Mouse (Mus musculus): ENCODE data around the gene Ube3b. TPM values are rescaled to one million over a fixed set of nuclear protein-coding genes. Genes with fewer than 3 reads are reported as not detected.
A peak's percentile ranks its signal among the peaks of the same experiment; 100 is the strongest.

Ube3b gene
- 10 to 100 TPM; 83.4 to 89.8 TPM for total RNA-seq (2021)

DNA sequence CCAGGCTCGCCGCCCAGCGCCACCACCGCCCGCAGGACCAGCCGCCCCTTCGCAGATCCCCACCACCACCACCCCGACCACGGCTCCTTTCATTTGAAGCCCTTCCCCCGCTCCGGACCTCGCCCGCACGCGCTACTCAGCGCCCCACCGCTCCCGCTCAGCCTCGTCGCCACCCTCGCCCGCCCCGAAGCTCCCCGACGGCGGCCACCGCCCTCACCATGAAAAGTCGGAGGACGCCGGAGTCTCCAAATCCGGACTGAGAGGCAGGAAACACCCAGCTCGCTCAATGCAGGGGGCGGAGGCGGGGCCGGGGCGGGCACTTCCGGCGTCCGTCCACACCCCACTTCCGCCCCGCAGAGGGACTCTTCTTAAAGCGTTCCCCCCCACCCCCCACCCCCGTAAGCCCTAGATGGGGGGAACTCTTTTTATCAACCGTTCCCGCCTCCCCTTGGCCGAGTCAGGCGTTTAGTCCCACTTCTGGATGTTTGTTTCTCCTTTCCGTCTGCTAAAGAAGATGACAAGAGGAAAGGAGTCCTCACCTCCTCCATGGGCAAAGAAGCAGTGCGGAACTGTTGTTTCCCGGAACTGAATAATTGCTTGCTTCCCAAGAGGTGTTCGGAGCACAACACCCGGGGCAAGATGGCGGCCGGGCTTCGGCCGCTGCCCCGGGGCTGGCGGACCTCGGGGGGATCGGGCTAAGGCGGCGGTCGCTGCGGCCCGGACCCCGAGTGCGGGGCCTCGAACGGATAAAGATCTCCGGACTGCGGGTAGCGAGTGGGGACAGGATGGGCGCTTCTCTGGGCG is at the start of gene Ube3b, which contains the start of gene Kctd10:
TSS of gene Ube3b (plus strand) at position 399 of the 804 bp plus-strand sequence.
TSS of gene Kctd10 (minus strand) at position 300 of the 804 bp plus-strand sequence.
- peak; percentile 67 to 80 for DNase-seq (ENCODE audit: extremely low spot score in 1 of 2, low spot score in 1 of 2)

DNA sequence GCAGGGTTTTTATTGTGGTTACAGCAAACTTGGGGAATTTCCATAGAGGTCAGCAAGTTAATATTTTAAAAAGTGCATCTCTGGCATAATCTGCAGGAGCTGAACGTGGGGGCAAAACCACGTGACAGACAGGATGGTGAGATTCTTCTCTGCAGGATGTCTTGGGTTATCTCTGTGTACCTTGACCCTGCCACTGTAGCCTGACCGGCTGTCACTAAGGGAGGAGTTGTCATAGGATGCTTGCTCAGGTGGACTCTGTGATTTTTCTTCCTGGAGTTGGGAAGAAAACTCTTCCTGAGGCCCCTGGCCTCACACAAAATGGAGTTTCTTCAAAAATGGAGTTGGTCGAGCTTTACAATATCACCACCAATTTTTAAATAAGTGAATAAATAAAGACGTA is 37.4 kb upstream of the Ube3b start:
- DNase-seq (ENCODE audit: extremely low spot score in 1 of 2, low spot score in 1 of 2), result no peak

DNA sequence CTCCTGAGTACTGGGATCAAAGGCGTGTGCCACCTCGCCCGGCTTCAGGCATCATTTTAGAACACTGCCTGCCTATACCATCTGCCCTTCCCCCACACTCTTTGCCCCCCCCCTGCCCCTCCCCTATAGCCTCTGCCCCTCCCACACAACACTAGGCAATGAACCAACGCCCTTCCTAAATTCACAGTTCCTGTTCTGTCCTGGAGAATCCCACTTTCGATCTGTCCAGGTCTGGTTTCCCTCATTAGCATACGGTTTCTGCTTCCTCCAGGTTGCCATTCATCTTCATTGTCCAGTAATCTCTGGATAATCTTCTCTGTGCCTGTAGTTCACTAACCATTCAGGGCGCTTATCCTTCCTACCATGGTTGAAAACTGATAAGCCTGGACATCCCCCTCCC is 36.8 kb upstream of the Ube3b start:
- DNase-seq (ENCODE audit: extremely low spot score in 1 of 2, low spot score in 1 of 2), result no peak

DNA sequence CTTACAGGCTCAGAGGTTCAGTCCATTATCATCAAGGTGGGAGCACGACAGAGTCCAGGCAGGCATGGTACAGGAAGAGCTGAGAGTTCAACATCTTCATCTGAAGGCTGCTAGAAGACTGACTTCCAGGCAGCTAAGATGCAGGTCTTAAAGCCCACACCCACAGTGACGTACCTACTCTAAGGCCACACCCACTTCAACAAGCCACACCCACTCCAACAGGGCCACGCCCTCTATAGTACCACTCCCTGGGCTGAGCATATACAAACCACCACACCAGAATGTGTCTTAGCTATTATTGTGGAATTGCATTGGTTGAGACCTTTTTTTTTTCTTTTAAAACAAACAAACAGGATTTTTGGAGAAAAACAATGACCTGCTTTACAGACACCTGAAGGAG is 34.9 kb upstream of the Ube3b start:
- DNase-seq (ENCODE audit: extremely low spot score in 1 of 2, low spot score in 1 of 2), result no peak

DNA sequence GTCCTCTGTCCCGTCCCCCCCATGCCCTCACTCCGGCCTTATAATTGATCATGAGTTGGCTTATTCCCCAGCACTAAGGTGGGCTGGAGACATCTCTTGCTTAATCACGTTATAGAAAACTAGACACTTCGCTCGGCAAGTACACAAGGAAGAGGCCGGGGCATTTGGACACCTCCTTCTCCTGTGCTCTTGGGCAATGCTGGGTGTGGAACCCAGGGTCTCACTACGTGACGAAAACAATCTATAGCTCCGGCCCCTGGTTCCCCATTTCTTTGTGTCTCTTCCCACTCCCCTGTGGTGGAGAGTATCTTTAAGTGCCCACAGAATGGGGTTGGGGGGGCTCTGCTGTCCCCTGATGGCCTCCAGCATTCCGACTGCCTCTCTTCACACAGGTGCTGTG is 33.4 kb upstream of the Ube3b start:
- no peak for DNase-seq (ENCODE audit: extremely low spot score in 1 of 2, low spot score in 1 of 2)

DNA sequence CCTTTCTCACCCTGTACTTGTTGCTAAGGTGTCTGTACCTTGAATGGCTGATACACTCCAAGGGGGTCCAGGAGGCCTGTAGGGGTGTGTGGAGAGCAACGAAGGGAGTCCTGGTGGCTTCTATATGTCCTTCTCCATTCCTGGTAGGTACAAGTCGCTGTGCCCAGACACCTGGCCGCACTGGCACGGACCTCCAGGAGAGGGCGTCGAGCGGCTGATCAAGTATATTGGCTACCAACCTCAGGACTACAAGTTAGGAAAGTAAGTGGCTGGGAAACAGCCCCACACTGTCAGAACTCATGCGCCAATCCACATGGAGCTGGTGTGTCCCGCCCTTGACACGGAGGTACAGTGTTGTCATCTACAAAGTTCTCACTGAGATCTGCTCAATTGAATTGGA is 28.9 kb upstream of the Ube3b start:
- DNase-seq (ENCODE audit: extremely low spot score in 1 of 2, low spot score in 1 of 2), result no peak

DNA sequence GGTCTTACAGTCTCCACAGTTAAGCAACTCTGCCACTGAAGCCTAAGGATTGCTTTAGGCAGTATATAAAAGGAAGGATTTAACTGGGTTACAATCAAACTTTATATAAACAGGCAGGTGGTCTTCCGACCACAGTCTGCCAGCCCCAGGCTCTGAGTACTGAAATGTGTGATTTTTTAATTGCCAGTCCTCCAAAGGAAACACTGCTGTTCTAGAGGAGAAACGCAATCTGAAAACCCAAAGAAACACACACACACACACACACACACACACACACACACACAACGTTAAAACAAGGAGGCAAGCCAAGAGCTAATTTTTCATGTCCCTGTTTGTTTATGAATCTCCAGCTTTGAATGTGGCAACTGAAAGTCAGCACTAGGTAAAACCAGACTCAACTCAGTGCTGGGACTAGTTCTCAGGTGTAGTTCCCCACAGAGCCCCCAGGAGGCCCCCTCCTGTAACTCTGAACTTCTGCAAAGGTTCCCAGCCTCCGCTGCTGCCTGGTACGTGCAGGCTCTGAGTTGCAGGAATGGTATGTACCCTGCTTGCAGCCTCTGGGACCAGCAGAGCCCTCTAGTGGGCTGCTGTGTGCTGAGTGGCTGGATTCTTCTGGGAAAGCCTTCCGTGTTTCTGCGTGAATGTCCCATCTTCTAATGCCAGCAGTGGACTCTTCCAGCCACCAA is 24.0 kb upstream of the Ube3b start:
- peak; percentile 35 to 54 for DNase-seq (ENCODE audit: extremely low spot score in 1 of 2, low spot score in 1 of 2)

DNA sequence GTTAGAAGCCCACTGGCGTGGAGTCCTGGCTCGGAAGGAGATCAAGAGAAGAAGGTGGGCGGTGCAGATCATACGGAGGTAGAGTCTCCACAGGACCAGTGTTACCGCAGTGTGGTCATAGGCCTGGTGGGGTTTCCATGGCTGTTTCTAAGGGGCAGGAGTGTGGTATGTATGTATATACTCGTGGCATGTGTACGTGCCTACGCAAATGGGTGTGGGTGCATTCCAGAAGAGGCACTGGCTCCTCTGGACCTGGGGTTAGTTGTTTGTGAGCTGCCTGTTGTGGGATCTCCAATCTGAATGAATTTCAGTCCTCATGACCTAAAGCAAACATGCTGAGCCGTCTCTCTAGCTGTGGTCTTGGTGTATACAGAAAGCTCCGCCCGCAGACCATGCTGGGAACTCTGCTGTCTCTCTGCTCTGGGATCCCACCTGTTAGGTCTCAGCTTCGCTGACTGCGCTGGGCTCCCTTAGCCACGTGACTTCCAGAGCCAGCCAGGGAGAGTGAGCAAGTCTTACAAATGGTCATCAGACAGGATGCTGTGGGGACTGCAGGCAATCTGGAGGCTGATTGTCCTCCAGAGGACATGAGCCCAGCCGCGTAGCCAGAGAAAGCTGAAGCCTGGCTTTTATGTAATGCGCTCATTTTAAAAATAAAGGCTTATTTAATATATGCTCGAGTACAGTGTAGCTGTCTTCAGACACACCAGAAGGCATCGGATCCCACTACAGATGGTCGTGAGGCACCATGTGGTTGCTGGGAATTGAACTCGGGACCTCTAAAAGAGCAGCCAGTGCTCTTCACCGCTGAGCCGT is 23.3 kb upstream of the Ube3b start:
- DNase-seq (ENCODE audit: extremely low spot score in 1 of 2, low spot score in 1 of 2), result peak; percentile 29 to 42

DNA sequence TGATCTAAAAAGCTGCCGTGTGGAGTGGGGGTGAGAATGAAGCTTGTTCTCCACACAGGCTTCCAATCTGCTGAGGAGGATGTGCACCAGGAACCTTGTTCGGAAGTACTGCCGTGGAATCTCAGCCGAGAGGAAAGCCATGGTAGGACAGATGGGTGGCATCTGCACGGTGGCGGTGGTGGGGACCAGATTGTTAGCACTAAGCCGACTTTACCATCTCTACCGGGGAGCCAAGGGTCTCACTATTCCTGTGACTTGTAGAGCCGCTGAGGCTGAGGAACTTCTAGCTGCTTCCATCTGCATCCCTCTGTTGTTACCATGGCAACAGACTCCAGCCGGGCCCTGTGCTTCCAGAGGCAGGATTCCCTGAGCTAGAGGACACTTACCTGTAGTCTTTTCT is 21.6 kb upstream of the Ube3b start:
- peak; percentile 46 to 50 for DNase-seq (ENCODE audit: extremely low spot score in 1 of 2, low spot score in 1 of 2)

DNA sequence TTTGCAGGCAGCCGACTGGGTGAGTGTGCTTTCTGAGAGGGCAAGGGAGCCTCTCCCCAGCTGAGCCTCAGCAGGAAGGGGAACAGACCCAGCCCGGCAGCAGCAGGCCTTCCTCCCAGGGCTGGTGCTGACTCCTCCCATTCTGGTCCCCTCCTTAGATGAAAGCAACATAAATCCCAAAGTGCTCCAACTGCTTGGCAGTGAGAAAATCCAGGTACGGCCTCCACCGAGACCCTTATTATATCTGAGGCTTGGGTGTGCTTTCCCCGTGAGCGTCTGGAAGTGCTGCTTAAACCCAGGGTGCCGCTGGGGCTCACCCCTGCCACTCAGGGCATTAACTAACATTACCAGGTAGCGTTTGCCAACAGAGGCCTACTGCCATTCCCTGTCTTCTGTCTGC is 20.8 kb upstream of the Ube3b start:
- DNase-seq (ENCODE audit: extremely low spot score in 1 of 2, low spot score in 1 of 2), result no peak

DNA sequence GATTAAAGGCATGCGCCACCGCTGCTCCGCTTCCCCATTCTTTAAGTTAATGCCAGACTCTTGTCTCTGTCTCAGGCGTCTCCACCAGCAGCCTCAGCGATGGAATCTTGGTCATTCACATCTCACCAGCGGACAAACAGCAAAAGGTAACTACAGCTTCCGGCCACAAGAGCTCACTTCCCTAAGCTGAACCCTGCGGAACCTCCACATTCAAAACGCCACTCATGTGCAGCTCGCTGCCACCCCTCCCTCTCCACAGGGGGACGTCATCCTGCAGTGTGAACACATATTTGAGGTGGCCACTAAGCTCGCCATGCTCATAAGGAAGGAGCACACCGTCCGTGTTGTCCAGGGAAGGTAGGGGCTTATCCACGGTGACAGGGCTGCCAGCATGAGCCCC is 19.4 kb upstream of the Ube3b start:
- no peak for DNase-seq (ENCODE audit: extremely low spot score in 1 of 2, low spot score in 1 of 2)

DNA sequence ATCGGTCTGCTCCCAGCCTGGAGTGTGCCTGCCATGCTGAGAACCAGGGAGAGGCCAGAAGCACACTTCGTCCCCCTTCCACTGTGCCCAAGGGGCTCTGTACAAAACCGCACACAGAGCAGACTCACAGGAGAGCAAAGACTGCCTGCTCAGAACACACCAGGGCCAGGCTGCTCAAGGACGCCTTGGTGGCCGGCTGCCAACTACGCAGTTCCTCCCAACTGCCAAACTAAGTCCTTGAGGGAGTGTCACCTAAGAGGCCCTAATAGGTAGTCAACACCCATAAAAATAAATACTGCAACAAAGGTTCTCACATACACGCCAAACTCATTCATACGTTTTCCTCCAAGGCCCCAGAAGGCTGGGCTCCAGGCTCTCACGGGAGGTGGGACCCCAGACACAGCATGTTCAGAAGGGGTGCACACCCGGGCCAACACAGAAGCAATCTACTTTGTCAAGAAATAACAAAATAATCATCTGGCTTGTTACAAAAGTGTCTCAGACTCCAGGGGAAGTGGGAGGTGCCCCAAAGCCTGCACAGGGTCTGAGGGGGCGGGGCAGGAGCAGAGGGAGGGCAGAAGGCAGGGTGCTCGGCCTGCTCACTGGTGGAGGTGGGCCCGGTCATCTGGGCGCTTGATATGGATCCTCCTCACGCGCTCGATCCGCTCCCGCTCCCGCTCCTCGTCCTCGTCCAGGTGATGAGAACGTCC is 15.2 kb upstream of the Ube3b start:
- no peak for DNase-seq (ENCODE audit: extremely low spot score in 1 of 2, low spot score in 1 of 2)

DNA sequence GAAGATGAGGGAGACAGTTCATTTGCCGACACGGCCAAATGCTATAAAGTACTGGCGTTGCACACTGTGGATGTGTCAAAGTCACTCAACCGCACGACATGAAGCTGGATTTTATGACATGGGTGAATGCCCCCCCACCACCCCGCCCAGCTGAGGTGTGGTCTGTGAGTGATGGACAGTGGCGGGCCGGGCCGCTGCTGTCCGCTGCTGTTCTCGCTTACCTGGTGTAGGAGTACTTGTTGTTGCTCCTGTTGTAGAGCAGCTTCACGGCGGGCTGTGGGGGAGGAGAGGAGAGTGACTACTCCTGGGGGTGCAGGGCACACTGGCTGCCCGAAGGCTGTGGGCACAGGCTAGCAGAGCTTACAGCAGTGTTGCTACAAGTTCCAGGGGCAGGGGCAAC is 12.3 kb upstream of the Ube3b start:
- no peak for DNase-seq (ENCODE audit: extremely low spot score in 1 of 2, low spot score in 1 of 2)

DNA sequence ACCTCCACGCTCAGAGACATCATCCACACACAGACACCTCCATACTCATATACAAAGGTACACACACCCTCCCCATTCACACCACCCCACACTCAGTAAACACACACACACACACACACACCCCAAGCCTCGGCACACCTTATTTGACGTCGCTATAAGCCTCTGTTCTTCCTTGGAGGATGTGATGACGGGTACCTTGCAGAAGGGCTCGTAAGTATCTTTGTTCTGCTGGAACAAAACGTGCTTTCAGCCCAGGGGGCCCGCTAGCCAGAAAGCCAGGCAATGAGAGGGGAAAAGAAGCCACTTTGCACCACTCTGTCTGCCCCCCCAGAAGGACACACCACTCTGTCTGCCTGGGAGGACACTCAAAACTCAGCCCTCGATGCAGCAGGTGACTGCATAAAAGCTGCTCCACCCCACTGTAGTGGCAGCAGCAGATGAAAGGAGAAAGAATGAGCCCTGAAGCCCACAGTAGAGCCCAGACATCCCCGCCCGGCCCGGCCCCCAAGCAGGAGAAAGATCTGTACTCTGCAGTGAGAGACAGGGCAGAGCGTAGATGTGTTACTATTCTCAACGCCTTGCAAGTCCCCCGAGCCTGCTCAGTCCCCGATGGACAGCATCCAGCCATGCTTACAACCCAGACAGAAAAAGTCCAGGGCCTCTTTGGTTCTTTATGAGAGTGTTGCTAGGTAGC is 11.5 kb upstream of the Ube3b start:
- DNase-seq (ENCODE audit: extremely low spot score in 1 of 2, low spot score in 1 of 2), result no peak

DNA sequence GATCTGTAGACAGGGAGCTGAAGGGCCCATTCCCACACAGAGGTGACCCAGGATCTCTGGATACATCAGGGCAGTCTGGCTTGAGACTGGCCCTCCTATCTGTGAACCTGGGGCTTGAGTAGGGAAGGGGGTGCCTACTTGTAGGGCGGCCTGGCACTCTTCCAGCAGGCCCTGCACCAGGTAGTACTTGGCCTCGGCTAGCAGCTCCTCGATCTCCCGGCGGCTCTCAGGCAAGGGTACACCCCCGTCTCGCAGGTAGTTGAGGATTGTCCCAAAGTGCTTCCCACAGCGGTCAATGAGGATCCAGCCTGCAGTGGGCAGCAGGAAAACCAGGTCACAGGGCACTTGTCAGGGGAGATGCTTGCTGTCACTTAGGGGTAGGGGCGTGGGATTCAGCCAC is 10.5 kb upstream of the Ube3b start:
- no peak for DNase-seq (ENCODE audit: extremely low spot score in 1 of 2, low spot score in 1 of 2)

DNA sequence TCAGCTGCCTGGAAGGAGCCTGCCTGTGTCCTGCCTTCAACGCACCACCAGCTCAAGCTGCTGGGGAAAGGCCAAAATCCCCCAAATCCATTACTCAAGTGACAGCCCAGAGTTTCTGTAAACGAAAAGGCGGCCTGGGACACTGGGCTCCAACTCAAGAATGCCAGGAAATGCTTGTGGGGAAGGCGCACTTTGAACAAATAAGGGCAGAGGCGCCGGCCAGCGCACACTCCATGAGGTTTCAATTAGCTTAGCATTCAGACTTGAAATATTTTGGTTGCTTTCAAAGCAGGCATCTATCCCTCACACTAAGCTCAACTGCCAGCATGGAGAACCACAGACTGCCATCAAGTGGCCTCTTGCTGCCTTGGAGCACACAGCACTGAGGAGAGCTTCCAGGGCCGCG is 10.0 kb upstream of the Ube3b start:
- no peak for DNase-seq (ENCODE audit: extremely low spot score in 1 of 2, low spot score in 1 of 2)

DNA sequence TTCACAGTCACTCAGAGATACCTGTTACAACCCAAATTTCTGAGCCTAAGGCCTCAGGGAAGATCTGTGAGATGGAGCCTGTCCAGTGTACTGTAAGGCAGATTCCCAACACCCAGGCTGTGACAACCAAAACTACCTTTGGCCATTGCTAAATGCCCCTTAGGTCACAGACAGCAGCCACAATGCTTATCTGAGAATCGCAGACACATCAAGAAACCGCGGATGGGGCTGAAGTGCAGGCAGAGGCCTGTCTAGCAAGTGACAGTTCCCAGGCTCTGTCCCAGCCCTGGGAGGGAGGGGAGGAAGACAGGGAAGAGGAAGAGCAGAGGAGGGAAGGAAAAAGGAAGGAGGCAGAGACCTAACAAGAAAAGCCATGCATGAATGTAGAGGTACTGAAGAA is 9.1 kb upstream of the Ube3b start:
- no peak for DNase-seq (ENCODE audit: extremely low spot score in 1 of 2, low spot score in 1 of 2)

DNA sequence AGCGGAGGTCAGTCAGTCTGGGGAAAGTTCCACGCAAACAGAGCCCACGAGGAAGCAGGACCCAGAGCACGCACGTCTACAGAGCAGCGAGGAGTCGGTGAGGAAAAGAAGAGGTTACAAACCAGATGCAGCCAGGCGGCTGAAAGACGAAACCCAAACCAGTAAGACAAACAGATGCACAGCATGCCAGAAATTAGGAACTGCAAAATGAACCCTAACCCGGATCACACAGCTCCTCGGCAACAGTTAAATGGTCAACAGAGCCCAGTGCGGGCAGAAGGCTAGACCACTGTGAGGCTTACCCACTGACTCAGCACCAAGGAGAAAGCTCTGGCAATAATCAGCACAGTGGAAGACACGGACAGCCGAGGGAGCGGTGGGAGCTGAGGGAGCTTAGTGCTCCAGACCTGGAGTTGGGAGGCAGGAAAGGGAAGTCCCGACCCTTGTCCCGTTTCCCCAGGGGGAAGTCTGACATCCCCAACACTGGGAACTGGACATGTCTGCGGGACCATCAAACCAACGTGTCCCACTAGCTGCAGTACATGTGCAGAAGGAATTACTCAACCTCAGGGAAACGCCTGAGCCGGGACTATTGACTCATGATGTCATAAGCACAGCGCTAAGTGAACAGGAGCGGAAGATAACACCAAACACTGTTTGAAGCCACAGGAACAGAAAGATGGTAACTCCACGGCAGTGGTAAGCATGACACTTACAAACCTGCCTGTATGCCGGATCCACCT is 8.5 kb upstream of the Ube3b start:
- DNase-seq (ENCODE audit: extremely low spot score in 1 of 2, low spot score in 1 of 2), result no peak

DNA sequence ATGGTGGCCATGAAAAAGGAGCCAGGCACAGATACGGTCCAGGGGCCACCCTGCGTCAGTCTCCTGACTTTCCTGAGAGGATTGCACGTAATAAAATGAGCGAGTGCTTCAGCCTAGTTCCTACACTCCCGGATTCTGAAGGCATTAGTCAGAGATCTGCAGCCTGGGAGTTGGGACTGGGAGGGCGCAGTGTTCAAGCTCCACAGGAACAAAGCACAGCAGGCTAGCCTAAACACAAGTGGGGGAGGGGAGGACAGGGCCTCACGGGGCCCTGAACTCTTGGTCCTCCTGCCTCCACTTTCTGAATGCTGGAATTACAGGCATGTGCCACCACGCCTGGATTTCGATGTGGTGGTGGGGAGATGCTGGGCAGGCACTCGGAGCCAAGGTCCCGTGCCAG is 7.8 kb upstream of the Ube3b start:
- no peak for DNase-seq (ENCODE audit: extremely low spot score in 1 of 2, low spot score in 1 of 2)

Measured in layer of hippocampus, postnatal 25 days (tissue).